Mouse (Mus musculus): ENCODE measurements around the gene Rcbtb1. TPM values are rescaled to one million over a fixed set of nuclear protein-coding genes. Genes with fewer than 3 reads are reported as not detected.

The Rcbtb1 gene
- polyA plus RNA-seq, 1 experiment from 2014 or later: 28.3 TPM

- no peaks in the 10 kb centered on the region for H3K9me3 ChIP-seq (replicated peaks; ENCODE audit: low read length)
- no peak for ATAC-seq (replicated peaks; ENCODE audit: low FRiP score, low read depth)
- DNase-seq (ENCODE audit: low spot score): no peak
- WGBS: 89% methylated on average over 2 of the region's 2 CpGs
- H3K27ac ChIP-seq: no peak overlapping the region
- no peaks in the 10 kb centered on the region for H3K36me3 ChIP-seq (ENCODE audit: insufficient read depth, low read length)
- H3K9ac ChIP-seq (ENCODE audit: low read depth, low read length): no peak overlapping the region
- TF ChIP-seq CTCF (IDR thresholded peaks at IDR 0.05; ENCODE audit: low read depth): no peak
- H3K4me1 ChIP-seq (replicated peaks; ENCODE audit: insufficient read depth, low read length): no peaks in the 10 kb centered on the region
- no peaks in the 10 kb centered on the region for H3K27me3 ChIP-seq (ENCODE audit: insufficient read depth, low read length)
- H3K4me3 ChIP-seq (replicated peaks; ENCODE audit: low read depth, low read length): no peak overlapping the region
- no peak overlapping the region for H3K4me2 ChIP-seq (ENCODE audit: low read length)
These were observed 14.9 kb upstream of the Rcbtb1 start for GRCm38 (mm10) chr14:59186121-59186520.

- WGBS: under 1% methylated on average over 21 of the region's 21 CpGs
- H3K9me3 ChIP-seq (replicated peaks; ENCODE audit: low read length): no peaks in the 10 kb centered on the region
- no peaks in the 10 kb centered on the region for H3K4me1 ChIP-seq (replicated peaks; ENCODE audit: insufficient read depth, low read length)
- H3K36me3 ChIP-seq (ENCODE audit: insufficient read depth, low read length): no peaks in the 10 kb centered on the region
- TF ChIP-seq CTCF (IDR thresholded peaks at IDR 0.05; ENCODE audit: low read depth): no peak
- peak overlapping the region; percentile 97 for H3K9ac ChIP-seq (ENCODE audit: low read depth, low read length)
- no peak; the same call in 1 of the 2 replicates for ATAC-seq (replicated peaks; ENCODE audit: low FRiP score, low read depth)
- H3K4me2 ChIP-seq (ENCODE audit: low read length): peak overlapping the region; percentile 71
- no peaks in the 10 kb centered on the region for H3K27me3 ChIP-seq (ENCODE audit: insufficient read depth, low read length)
- DNase-seq (ENCODE audit: low spot score): peak; percentile 46
- H3K4me3 ChIP-seq (replicated peaks; ENCODE audit: low read depth, low read length): peak overlapping the region; percentile 96
- peak overlapping the region; percentile 96 for H3K27ac ChIP-seq
These were observed 701 bp downstream of the Rcbtb1 start for GRCm38 (mm10) chr14:59201604-59202215.

- H3K9me3 ChIP-seq (replicated peaks; ENCODE audit: low read length): no peaks in the 10 kb centered on the region
- no peak for TF ChIP-seq CTCF (IDR thresholded peaks at IDR 0.05; ENCODE audit: low read depth)
- H3K4me3 ChIP-seq (replicated peaks; ENCODE audit: low read depth, low read length): no peak overlapping the region
- no peak overlapping the region for H3K27ac ChIP-seq
- ATAC-seq (replicated peaks; ENCODE audit: low FRiP score, low read depth): no peak
- H3K4me1 ChIP-seq (replicated peaks; ENCODE audit: insufficient read depth, low read length): no peaks in the 10 kb centered on the region
- no peak overlapping the region for H3K4me2 ChIP-seq (ENCODE audit: low read length)
- peaks cover 6% of the 10 kb centered on the region; the same call in 1 of the 2 replicates for H3K36me3 ChIP-seq (ENCODE audit: insufficient read depth, low read length)
- H3K27me3 ChIP-seq (ENCODE audit: insufficient read depth, low read length): no peaks in the 10 kb centered on the region
- DNase-seq (ENCODE audit: low spot score): no peak
- H3K9ac ChIP-seq (ENCODE audit: low read depth, low read length): no peak overlapping the region
- 41% methylated on average over 7 of the region's 7 CpGs for WGBS
These were observed 4.5 kb downstream of the Rcbtb1 start for GRCm38 (mm10) chr14:59205461-59205860.

GRCm38 (mm10) chr14:59205976-59206583 lies 5.1 kb downstream of the Rcbtb1 start:
- no peak overlapping the region for H3K4me3 ChIP-seq (replicated peaks; ENCODE audit: low read depth, low read length)
- H3K9ac ChIP-seq (ENCODE audit: low read depth, low read length): no peak overlapping the region
- no peak for TF ChIP-seq CTCF (IDR thresholded peaks at IDR 0.05; ENCODE audit: low read depth)
- no peaks in the 10 kb centered on the region for H3K4me1 ChIP-seq (replicated peaks; ENCODE audit: insufficient read depth, low read length)
- no peak for ATAC-seq (replicated peaks; ENCODE audit: low FRiP score, low read depth)
- H3K27me3 ChIP-seq (ENCODE audit: insufficient read depth, low read length): no peaks in the 10 kb centered on the region
- no peak overlapping the region for H3K4me2 ChIP-seq (ENCODE audit: low read length)
- H3K27ac ChIP-seq: no peak overlapping the region
- DNase-seq (ENCODE audit: low spot score): no peak
- peaks cover 6% of the 10 kb centered on the region; the same call in 1 of the 2 replicates for H3K36me3 ChIP-seq (ENCODE audit: insufficient read depth, low read length)
- no peaks in the 10 kb centered on the region for H3K9me3 ChIP-seq (replicated peaks; ENCODE audit: low read length)
- WGBS: 74% methylated on average over 10 of the region's 10 CpGs

- TF ChIP-seq CTCF (IDR thresholded peaks at IDR 0.05; ENCODE audit: low read depth): no peak
- ATAC-seq (replicated peaks; ENCODE audit: low FRiP score, low read depth): no peak
- 75% methylated on average over 7 of the region's 7 CpGs for WGBS
These were observed 8.0 kb downstream of the Rcbtb1 start for GRCm38 (mm10) chr14:59209003-59209402.

GRCm38 (mm10) chr14:59209816-59210215 lies 8.8 kb downstream of the Rcbtb1 start:
- no peak overlapping the region for H3K4me3 ChIP-seq (replicated peaks; ENCODE audit: low read depth, low read length)
- no peaks in the 10 kb centered on the region for H3K4me1 ChIP-seq (replicated peaks; ENCODE audit: insufficient read depth, low read length)
- ATAC-seq (replicated peaks; ENCODE audit: low FRiP score, low read depth) (no peak), DNase-seq (ENCODE audit: low spot score) (no peak)
- H3K27ac ChIP-seq: no peak overlapping the region
- peaks cover 6% of the 10 kb centered on the region; the same call in 1 of the 2 replicates for H3K36me3 ChIP-seq (ENCODE audit: insufficient read depth, low read length)
- no peaks in the 10 kb centered on the region for H3K27me3 ChIP-seq (ENCODE audit: insufficient read depth, low read length)
- WGBS: 98% methylated on average over 2 of the region's 2 CpGs
- H3K9me3 ChIP-seq (replicated peaks; ENCODE audit: low read length): no peaks in the 10 kb centered on the region
- TF ChIP-seq CTCF (IDR thresholded peaks at IDR 0.05; ENCODE audit: low read depth): no peak
- H3K4me2 ChIP-seq (ENCODE audit: low read length): no peak overlapping the region
- H3K9ac ChIP-seq (ENCODE audit: low read depth, low read length): no peak overlapping the region

More at GRCm38 (mm10) chr14:59209003-59209402, 8.0 kb downstream of the Rcbtb1 start:
- H3K36me3 ChIP-seq (ENCODE audit: insufficient read depth, low read length): peaks cover 6% of the 10 kb centered on the region; the same call in 1 of the 2 replicates
- H3K27ac ChIP-seq: no peak overlapping the region
- no peak for DNase-seq (ENCODE audit: low spot score)
- H3K9me3 ChIP-seq (replicated peaks; ENCODE audit: low read length): no peaks in the 10 kb centered on the region
- H3K4me2 ChIP-seq (ENCODE audit: low read length): no peak overlapping the region
- no peak overlapping the region for H3K4me3 ChIP-seq (replicated peaks; ENCODE audit: low read depth, low read length)
- no peaks in the 10 kb centered on the region for H3K27me3 ChIP-seq (ENCODE audit: insufficient read depth, low read length)
- H3K9ac ChIP-seq (ENCODE audit: low read depth, low read length): no peak overlapping the region
- no peaks in the 10 kb centered on the region for H3K4me1 ChIP-seq (replicated peaks; ENCODE audit: insufficient read depth, low read length)

Measured in kidney, postnatal 0 days (tissue).